Mouse (Mus musculus) forebrain, embryonic 16.5 days (tissue): Measurements from ENCODE around the gene Gm20388. TPM values are rescaled to one million over a fixed set of nuclear protein-coding genes. Genes with fewer than 3 reads are reported as not detected.

Source experiments
- ATAC-seq: fragments of 200-750 bp; cut with Nextera tagmentation; 2 replicates; pipeline ENCODE4 v1.8.0; 2017; ENCODE audit warnings: mild to moderate bottlenecking, moderate library complexity
- H3K27ac ChIP-seq: fragments of 300-500 bp; sonication (generic); 2 replicates; pipeline ENCODE4 v1.5.1; 2014; ENCODE audit warnings: low read length, control low read depth
- H3K27me3 ChIP-seq: fragments of 300-500 bp; sonication (generic); replicated peaks from 2 replicates; pipeline ENCODE4 v1.6.1; 2014; ENCODE audit warnings: low read length; ENCODE audit not compliant: control insufficient read depth, insufficient read depth
- H3K36me3 ChIP-seq: fragments of 300-500 bp; sonication (generic); 2 replicates; pipeline ENCODE4 v1.6.1; 2014; ENCODE audit not compliant: control insufficient read depth, insufficient read depth
- H3K4me1 ChIP-seq: fragments of 300-500 bp; sonication (generic); replicated peaks from 2 replicates; pipeline ENCODE4 v1.6.1; 2014; ENCODE audit warnings: low read length; ENCODE audit not compliant: control insufficient read depth, insufficient read depth
- H3K4me2 ChIP-seq: fragments of 300-500 bp; sonication (generic); 2 replicates; pipeline ENCODE4 v1.6.1; 2014; ENCODE audit warnings: mild to moderate bottlenecking, low read length, control low read depth
- H3K4me3 ChIP-seq: fragments of 300-500 bp; sonication (generic); replicated peaks from 2 replicates; pipeline ENCODE4 v1.5.1; 2014; ENCODE audit warnings: mild to moderate bottlenecking, low read length, control low read depth
- H3K9ac ChIP-seq: fragments of 300-500 bp; sonication (generic); replicated peaks from 2 replicates; pipeline ENCODE4 v1.6.1; 2014; ENCODE audit warnings: low read depth, low read length, control low read depth
- H3K9me3 ChIP-seq: fragments of 300-500 bp; sonication (generic); 2 replicates; pipeline ENCODE4 v1.6.1; 2016; ENCODE audit warnings: low read length; ENCODE audit not compliant: control insufficient read depth
- WGBS: fragments of 180-500 bp; shearing (Covaris S2); extraction: QIAGEN DNeasy Blood & Tissue Kit; methylation state at CpG from one replicate; pipeline ENCODE4 v1.1.7; 2014; 5-methylcytosine and 5-hydroxymethylcytosine counted together
- polyA plus RNA-seq: library from polyadenylated mRNA; unstranded; fragments of >200 nt; fragmentation: Nextera tagmentation; extraction: Ambion mirVana; gene quantifications from 2 replicates; pipeline ENCODE4 v1.2.1, GENCODE M21; 2015

Gene Gm20388
- polyA plus RNA-seq, 1 experiment from 2014 or later: 4.7 TPM

- no peak overlapping the region for H3K4me3 ChIP-seq
- ATAC-seq: no peak
- no peaks in the 10 kb centered on the region for H3K36me3 ChIP-seq
- no peak overlapping the region for H3K4me2 ChIP-seq
- H3K9me3 ChIP-seq: no peaks in the 10 kb centered on the region
- peaks cover 6% of the 10 kb centered on the region for H3K4me1 ChIP-seq
- H3K9ac ChIP-seq: no peak overlapping the region
- H3K27ac ChIP-seq: no peak overlapping the region
- no peaks in the 10 kb centered on the region for H3K27me3 ChIP-seq
- WGBS: 81% methylated on average over 8 of the region's 8 CpGs
Measured at GRCm38 (mm10) chr8:123734486-123734885, 3823.8 kb downstream of the Gm20388 start.

GRCm38 (mm10) chr8:123736974-123737373 is 3826.3 kb downstream of the Gm20388 start:
- Histone ChIP-seq H3K9ac (no peak overlapping the region), H3K27me3 (no peaks in the 10 kb centered on the region)
- no peak for ATAC-seq

GRCm38 (mm10) chr8:123740263-123740662 is 3829.6 kb downstream of the Gm20388 start:
- no peak overlapping the region for H3K9ac ChIP-seq
- no peaks in the 10 kb centered on the region for H3K27me3 ChIP-seq
- no peak for ATAC-seq
- H3K36me3 ChIP-seq: no peaks in the 10 kb centered on the region
- H3K4me3 ChIP-seq: no peak overlapping the region
- 68% methylated on average over 4 of the region's 4 CpGs for WGBS
- no peak overlapping the region for H3K27ac ChIP-seq
- H3K4me1 ChIP-seq: no peaks in the 10 kb centered on the region; the same call in 1 of the 2 replicates
- H3K4me2 ChIP-seq: no peak overlapping the region
- H3K9me3 ChIP-seq: no peaks in the 10 kb centered on the region

More at GRCm38 (mm10) chr8:123736974-123737373, 3826.3 kb downstream of the Gm20388 start:
- H3K4me2 ChIP-seq: no peak overlapping the region
- no peak overlapping the region for H3K27ac ChIP-seq
- no peaks in the 10 kb centered on the region for H3K36me3 ChIP-seq
- H3K4me3 ChIP-seq: no peak overlapping the region
- H3K4me1 ChIP-seq: no peaks in the 10 kb centered on the region; the same call in 1 of the 2 replicates
- H3K9me3 ChIP-seq: no peaks in the 10 kb centered on the region
- WGBS: 82% methylated on average over 9 of the region's 9 CpGs

DNA sequence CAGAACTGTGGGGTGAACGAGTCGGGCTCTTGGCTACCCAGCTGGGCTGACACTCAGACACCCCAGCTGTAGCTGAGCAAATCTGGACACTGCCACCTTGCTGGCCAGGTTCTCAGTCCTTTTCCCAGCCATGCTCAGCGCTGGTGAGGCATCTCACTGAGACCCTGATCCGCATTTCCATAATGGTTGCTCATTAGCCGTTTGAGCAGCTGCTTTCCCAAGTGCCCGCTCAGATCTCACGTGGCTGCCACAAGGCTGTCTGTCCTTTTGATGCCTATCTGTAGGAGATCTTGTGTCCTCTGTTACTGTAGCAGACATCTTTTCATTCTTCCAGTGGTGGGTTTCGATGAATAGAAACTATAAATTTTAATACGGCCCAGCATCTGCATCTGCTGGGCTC is 3830.6 kb downstream of the Gm20388 start:
- 37% methylated on average over 9 of the region's 9 CpGs for WGBS
- Histone ChIP-seq H3K4me3 (no peak overlapping the region), H3K27me3 (no peaks in the 10 kb centered on the region), H3K9me3 (no peaks in the 10 kb centered on the region), H3K4me1 (no peaks in the 10 kb centered on the region; the same call in 1 of the 2 replicates), H3K36me3 (no peaks in the 10 kb centered on the region), H3K9ac (no peak overlapping the region), H3K4me2 (no peak overlapping the region), H3K27ac (no peak overlapping the region)
- ATAC-seq: no peak

DNA sequence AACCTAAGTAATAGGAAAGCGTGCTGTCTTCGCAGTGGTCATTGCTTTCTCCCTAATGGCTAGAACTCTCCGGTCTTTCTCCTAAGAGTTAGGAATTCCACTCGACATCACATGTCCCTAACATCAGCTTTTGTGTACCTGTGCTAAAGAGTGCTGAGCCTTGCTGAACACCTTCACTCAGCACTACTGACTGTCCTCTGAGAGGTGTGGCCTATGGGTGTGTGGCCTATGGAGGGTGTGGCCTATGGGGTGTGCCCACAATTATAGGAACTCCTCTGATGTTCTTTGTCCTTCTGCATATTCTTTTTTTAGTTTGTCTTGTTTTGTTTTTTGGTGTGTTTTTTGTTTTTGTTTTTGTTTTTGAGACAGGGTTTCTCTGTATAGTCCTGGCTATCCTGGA is 3835.8 kb downstream of the Gm20388 start:
- no peak overlapping the region for H3K27ac ChIP-seq
- H3K4me2 ChIP-seq: no peak overlapping the region
- H3K4me3 ChIP-seq: no peak overlapping the region
- H3K4me1 ChIP-seq: peaks cover 2% of the 10 kb centered on the region; the same call in 1 of the 2 replicates
- 90% methylated on average over 4 of the region's 4 CpGs for WGBS
- H3K27me3 ChIP-seq: no peaks in the 10 kb centered on the region
- no peaks in the 10 kb centered on the region for H3K9me3 ChIP-seq
- H3K36me3 ChIP-seq: no peaks in the 10 kb centered on the region
- no peak overlapping the region for H3K9ac ChIP-seq
- no peak for ATAC-seq

DNA sequence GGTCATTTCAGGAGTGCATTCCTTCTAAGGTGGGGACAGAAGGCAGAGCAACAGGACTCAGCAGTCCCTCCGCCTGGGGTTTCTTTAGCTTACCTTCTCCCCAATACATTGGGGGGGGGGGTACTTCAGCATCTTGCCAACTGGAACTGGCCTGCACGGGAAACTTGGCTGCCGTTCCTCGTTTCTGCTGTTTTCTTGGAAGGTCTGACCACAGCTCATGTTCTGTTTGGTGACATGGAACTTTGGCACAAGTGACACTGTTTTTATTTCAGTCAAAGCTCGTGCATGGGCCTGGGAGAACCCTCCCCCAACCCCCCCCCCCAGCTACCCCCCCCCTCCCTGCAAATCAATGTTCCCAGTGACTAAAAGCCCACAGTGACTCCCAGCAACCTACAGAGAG is 3837.1 kb downstream of the Gm20388 start:
- WGBS: 12% methylated on average over 5 of the region's 5 CpGs
- no peak for ATAC-seq
- no peak overlapping the region for H3K27ac ChIP-seq

GRCm38 (mm10) chr8:123750171-123750693 is 3839.6 kb downstream of the Gm20388 start:
- H3K36me3 ChIP-seq: no peaks in the 10 kb centered on the region
- no peak overlapping the region for H3K9ac ChIP-seq
- H3K4me1 ChIP-seq: peaks cover 20% of the 10 kb centered on the region
- H3K27ac ChIP-seq: no peak overlapping the region
- no peaks in the 10 kb centered on the region for H3K9me3 ChIP-seq
- no peak overlapping the region for H3K4me2 ChIP-seq
- H3K4me3 ChIP-seq: no peak overlapping the region
- ATAC-seq: no peak
- 76% methylated on average over 5 of the region's 5 CpGs for WGBS
- no peaks in the 10 kb centered on the region for H3K27me3 ChIP-seq

More for the DNA sequence above, 3837.1 kb downstream of the Gm20388 start:
- no peak overlapping the region for H3K4me3 ChIP-seq
- H3K4me2 ChIP-seq: no peak overlapping the region
- no peaks in the 10 kb centered on the region for H3K27me3 ChIP-seq
- H3K9ac ChIP-seq: no peak overlapping the region
- H3K36me3 ChIP-seq: no peaks in the 10 kb centered on the region
- H3K4me1 ChIP-seq: peaks cover 3% of the 10 kb centered on the region
- H3K9me3 ChIP-seq: no peaks in the 10 kb centered on the region

- Histone ChIP-seq H3K4me2 (no peak overlapping the region), H3K27me3 (no peaks in the 10 kb centered on the region), H3K4me1 (peaks cover 18% of the 10 kb centered on the region), H3K9me3 (no peaks in the 10 kb centered on the region), H3K4me3 (no peak overlapping the region), H3K9ac (no peak overlapping the region), H3K27ac (0 out of 2 replicates have a peak overlapping the region, but pooled peaks have one; percentile 13), H3K36me3 (no peaks in the 10 kb centered on the region)
- ATAC-seq: peak; percentile 69
- 36% methylated on average over 13 of the region's 13 CpGs for WGBS
Measured at GRCm38 (mm10) chr8:123752773-123753468, 3842.3 kb downstream of the Gm20388 start.

- Histone ChIP-seq H3K9me3 (no peaks in the 10 kb centered on the region), H3K36me3 (no peaks in the 10 kb centered on the region), H3K27ac (peak overlapping the region; percentile 48; the same call in 1 of the 2 replicates), H3K4me2 (peak overlapping the region; percentile 32), H3K9ac (peak overlapping the region; percentile 20; the same call in 1 of the 2 replicates), H3K27me3 (no peaks in the 10 kb centered on the region), H3K4me1 (peaks cover 18% of the 10 kb centered on the region), H3K4me3 (no peak overlapping the region)
- WGBS: 3% methylated on average over 18 of the region's 18 CpGs
- ATAC-seq: peak; percentile 51
Measured at GRCm38 (mm10) chr8:123753604-123754375, 3843.1 kb downstream of the Gm20388 start.
